Mouse (Mus musculus) G1E (cell line): ENCODE results near the gene Tmem258.

ENCODE experiments used
- CTCF ChIP-seq: IDR thresholded peaks from 2 replicates; pipeline ENCODE4 v1.5.1; 2012; ENCODE audit warnings: low read depth, low read length, inconsistent platforms, mixed read lengths
- GATA1 ChIP-seq: IDR thresholded peaks from 2 replicates; pipeline ENCODE4 v1.6.1; 2012; ENCODE audit warnings: borderline replicate concordance, low read length, inconsistent platforms, mixed read lengths
- GATA2 ChIP-seq: IDR thresholded peaks from 2 replicates; pipeline ENCODE4 v1.6.1; 2012; ENCODE audit warnings: low read depth, low read length, inconsistent platforms, borderline replicate concordance
- POLR2AphosphoS5 ChIP-seq: IDR thresholded peaks from 2 replicates; pipeline ENCODE4 v1.6.1; 2012; ENCODE audit warnings: low read depth, low read length, inconsistent platforms; ENCODE audit not compliant: insufficient replicate concordance
- TAL1 ChIP-seq: conservative IDR thresholded peaks from 2 replicates; pipeline ENCODE4 v1.6.1; 2012; ENCODE audit warnings: low read depth, low read length, inconsistent platforms, mixed read lengths

GRCm38 (mm10) chr19:10176477-10176876 is 27.3 kb upstream of the Tmem258 start:
- TF ChIP-seq CTCF = no peak
- TF ChIP-seq GATA1 = no peak
- no peak for TF ChIP-seq POLR2AphosphoS5
- TF ChIP-seq TAL1 = no peak
- TF ChIP-seq GATA2 = no peak
